Comparison of ENCODE assay signal across 23 mouse cellular contexts in genomic region chr2:32252658-32253057, GRCm38 (mm10). TPM values are rescaled to one million over a fixed set of nuclear protein-coding genes. Genes with fewer than 3 reads are reported as not detected.
DNase-seq lines count a peak whose midpoint lies in the region.
"Had no signal": no experiment of that assay in that cellular context is flagged by ENCODE, and none has a peak within 500 bp of the region (broad histone marks: within the 10 kb centered on the region; RNA-seq: fewer than 3 reads in every experiment).

No protein-coding gene starts in this region.

- DNase-seq in heart, adult 11 months: peak; percentile 94
- no peak for DNase-seq in heart, adult 8-10 months (ENCODE audit: low spot score)
- DNase-seq in ovary, postnatal 36 days (ENCODE audit: low spot score): peak; percentile 51
- DNase-seq in ovary, postnatal 14 days (ENCODE audit: low spot score): no peak
- DNase-seq in lung, postnatal 25 days (ENCODE audit: low spot score): peak; percentile 55
- DNase-seq in testis, postnatal 10 days (ENCODE audit: low spot score): peak; percentile 76
- no peak for DNase-seq in adrenal gland, adult 18-20 months (ENCODE audit: low spot score in 2 of 2)
- DNase-seq in thymus, postnatal 14 days: no peak
- DNase-seq: adrenal gland, postnatal 25 days; cerebellum, adult 18-20 months; cerebellum, postnatal 14 days; gastrocnemius, postnatal 25 days; heart, adult 18-20 months; heart, postnatal 4 days; kidney, adult 9 months; kidney, postnatal 10 days; layer of hippocampus, adult 9-11 months; liver, embryonic 13.5 days; lung, embryonic 14.5 days; right cerebral cortex, adult 18-20 months; spleen, adult 18-20 months; thymus, adult 2 months; thymus, postnatal 4 days had no signal

RNA-seq across cellular contexts. Expression of gene Uck1, which starts 7.3 kb away (rescaled TPM):
- 10 to 100 TPM; 22.9 to 24.5 (median 23.3) TPM for total RNA-seq in heart, adult 8-10 months (2022)
- total RNA-seq in adrenal gland, adult 18-20 months (2021): 100 to 1,000 TPM; 125 to 144 TPM

RNA-seq across cellular contexts. Expression of gene Pomt1, which starts 16.3 kb away (rescaled TPM):
- 10 to 100 TPM; 12.5 to 15.0 (median 14.0) TPM for total RNA-seq in heart, adult 8-10 months (2022)
- total RNA-seq in adrenal gland, adult 18-20 months (2021): 10 to 100 TPM; 33.5 to 38.7 TPM

RNA-seq across cellular contexts. Expression of gene Golga2, which starts 34.5 kb away (rescaled TPM):
- total RNA-seq in heart, adult 8-10 months (2022): 10 to 100 TPM; 75.1 to 88.9 (median 80.2) TPM
- 10 to 100 TPM; 70.5 to 75.4 TPM for total RNA-seq in adrenal gland, adult 18-20 months (2021)

RNA-seq across cellular contexts. Expression of gene Swi5, which starts 35.2 kb away (rescaled TPM):
- total RNA-seq in heart, adult 8-10 months (2022): 100 to 1,000 TPM; 221 to 257 (median 231) TPM
- 100 to 1,000 TPM; 291 to 303 TPM for total RNA-seq in adrenal gland, adult 18-20 months (2021)

Comparison
In these comparisons a context has a peak if more than half of its experiments do, and no peak if none do; other contexts are left out.
1. DNase-seq: peak in heart, adult 11 months (single experiment), ovary, postnatal 36 days (single experiment), lung, postnatal 25 days (single experiment) and testis, postnatal 10 days (single experiment); none in heart, adult 8-10 months (single experiment), ovary, postnatal 14 days (single experiment), adrenal gland, adult 18-20 months (0 of 2) and thymus, postnatal 14 days (single experiment).
2. RNA of gene Uck1, which starts 7.3 kb away (total RNA-seq): 125 to 144 TPM in adrenal gland, adult 18-20 months; 22.9 to 24.5 TPM in heart, adult 8-10 months; every median in the first group is over 4 times any median in the second.